Mouse (Mus musculus) hindbrain, embryonic 15.5 days (tissue): Measurements from ENCODE around the gene Krt23. TPM values are rescaled to one million over a fixed set of nuclear protein-coding genes. Genes with fewer than 3 reads are reported as not detected.

ENCODE experiments used
- ATAC-seq: fragments of 200-750 bp; cut with Nextera tagmentation; 2 replicates; pipeline ENCODE4 v1.8.0; 2017; ENCODE audit warnings: low read depth, moderate number of reproducible peaks, moderate TSS enrichment; ENCODE audit not compliant: low FRiP score
- H3K27ac ChIP-seq: fragments of 300-500 bp; sonication (generic); replicated peaks from 2 replicates; pipeline ENCODE4 v1.5.1; 2015; ENCODE audit warnings: mild to moderate bottlenecking, inconsistent platforms
- H3K27me3 ChIP-seq: fragments of 300-500 bp; sonication (generic); 2 replicates; pipeline ENCODE4 v1.6.1; 2015; ENCODE audit warnings: control low read depth, inconsistent platforms
- H3K36me3 ChIP-seq: fragments of 300-500 bp; sonication (generic); 2 replicates; pipeline ENCODE4 v1.6.1; 2015; ENCODE audit warnings: control low read depth, inconsistent platforms
- H3K4me1 ChIP-seq: fragments of 300-500 bp; sonication (generic); replicated peaks from 2 replicates; pipeline ENCODE4 v1.6.1; 2015; ENCODE audit warnings: control low read depth, inconsistent platforms
- H3K4me2 ChIP-seq: fragments of 300-500 bp; sonication (generic); 2 replicates; pipeline ENCODE4 v1.6.1; 2015; ENCODE audit warnings: moderate library complexity, mild to moderate bottlenecking, inconsistent platforms
- H3K4me3 ChIP-seq: fragments of 300-500 bp; sonication (generic); 2 replicates; pipeline ENCODE4 v1.5.1; 2015; ENCODE audit warnings: mild to moderate bottlenecking, inconsistent platforms
- H3K9ac ChIP-seq: fragments of 300-500 bp; sonication (generic); 2 replicates; pipeline ENCODE4 v1.6.1; 2015; ENCODE audit warnings: inconsistent platforms
- H3K9me3 ChIP-seq: fragments of 300-500 bp; sonication (generic); 2 replicates; pipeline ENCODE4 v1.6.1; 2016; ENCODE audit warnings: control low read depth, inconsistent platforms
- WGBS: fragments of 180-500 bp; shearing (Covaris S2); methylation state at CpG from one replicate; pipeline ENCODE4 v1.1.7; 2015; 5-methylcytosine and 5-hydroxymethylcytosine counted together
- polyA plus RNA-seq: library from polyadenylated mRNA; unstranded; fragments of >200 nt; fragmentation: Nextera tagmentation; extraction: Ambion mirVana; gene quantifications from 2 replicates; pipeline ENCODE4 v1.2.1, GENCODE M21; 2015

The Krt23 gene
- 0.20 and 0.31 TPM in 2 replicates for polyA plus RNA-seq

- 89% methylated on average over 22 of the region's 22 CpGs for WGBS
- Histone ChIP-seq H3K4me1 (no peaks in the 10 kb centered on the region), H3K36me3 (no peaks in the 10 kb centered on the region), H3K27me3 (no peaks in the 10 kb centered on the region), H3K4me3 (no peak within 1 kb of the TSS), H3K4me2 (no peak within 1 kb of the TSS), H3K27ac (no peak within 1 kb of the TSS), H3K9ac (no peak within 1 kb of the TSS), H3K9me3 (no peaks in the 10 kb centered on the region)
- ATAC-seq, result no peak
Measured at GRCm38 (mm10) chr11:99492733-99493573, at the start of gene Krt23. Gene Krt23 (minus strand): TSS chr11:99493137.

GRCm38 (mm10) chr11:99539721-99540120 is 46.8 kb upstream of the Krt23 start:
- 47% methylated on average over 9 of the region's 9 CpGs for WGBS
- Histone ChIP-seq H3K4me3 (no peak overlapping the region), H3K27me3 (no peaks in the 10 kb centered on the region), H3K36me3 (no peaks in the 10 kb centered on the region), H3K27ac (0 out of 2 replicates have a peak overlapping the region, but pooled peaks have one; percentile 53), H3K9ac (no peak overlapping the region), H3K4me1 (0 out of 2 replicates have a peak, but pooled peaks cover 8% of the 10 kb centered on the region), H3K9me3 (no peaks in the 10 kb centered on the region; the same call in 1 of the 2 replicates), H3K4me2 (peak overlapping the region; percentile 30)
- ATAC-seq, result peak; percentile 72; the same call in 1 of the 2 replicates

GRCm38 (mm10) chr11:99521288-99521860 is 28.4 kb upstream of the Krt23 start, which contains the start of gene Krt39:
Gene Krt39 (minus strand): TSS chr11:99521338.
- no peaks in the 10 kb centered on the region for H3K9me3 ChIP-seq
- H3K36me3 ChIP-seq, result no peaks in the 10 kb centered on the region
- H3K4me2 ChIP-seq, result no peak within 1 kb of the TSS
- no peaks in the 10 kb centered on the region for H3K27me3 ChIP-seq
- no peak within 1 kb of the TSS for H3K9ac ChIP-seq
- H3K27ac ChIP-seq, result no peak within 1 kb of the TSS
- 89% methylated on average over 13 of the region's 13 CpGs for WGBS
- H3K4me1 ChIP-seq, result no peaks in the 10 kb centered on the region
- ATAC-seq, result no peak
- no peak within 1 kb of the TSS for H3K4me3 ChIP-seq

- Histone ChIP-seq H3K9me3 (no peaks in the 10 kb centered on the region), H3K4me2 (no peak overlapping the region), H3K4me3 (no peak overlapping the region), H3K27ac (no peak overlapping the region), H3K4me1 (no peaks in the 10 kb centered on the region), H3K9ac (no peak overlapping the region), H3K27me3 (no peaks in the 10 kb centered on the region), H3K36me3 (no peaks in the 10 kb centered on the region)
- ATAC-seq, result no peak
- WGBS, result 89% methylated on average over 8 of the region's 8 CpGs
Measured at GRCm38 (mm10) chr11:99514098-99514497, 21.2 kb upstream of the Krt23 start.

GRCm38 (mm10) chr11:99500095-99500805 is 7.3 kb upstream of the Krt23 start:
- no peaks in the 10 kb centered on the region for H3K27me3 ChIP-seq
- H3K4me1 ChIP-seq, result no peaks in the 10 kb centered on the region
- no peaks in the 10 kb centered on the region for H3K36me3 ChIP-seq
- no peak overlapping the region for H3K4me2 ChIP-seq
- H3K9me3 ChIP-seq, result no peaks in the 10 kb centered on the region
- no peak overlapping the region for H3K9ac ChIP-seq
- WGBS, result 82% methylated on average over 9 of the region's 9 CpGs
- no peak for ATAC-seq
- no peak overlapping the region for H3K4me3 ChIP-seq
- H3K27ac ChIP-seq, result no peak overlapping the region

- no peak for ATAC-seq
- WGBS, result 91% methylated on average over 4 of the region's 4 CpGs
- Histone ChIP-seq H3K27me3 (no peaks in the 10 kb centered on the region), H3K9me3 (no peaks in the 10 kb centered on the region), H3K4me2 (no peak overlapping the region), H3K27ac (no peak overlapping the region), H3K4me3 (no peak overlapping the region), H3K4me1 (no peaks in the 10 kb centered on the region), H3K36me3 (no peaks in the 10 kb centered on the region), H3K9ac (no peak overlapping the region)
Measured at GRCm38 (mm10) chr11:99496460-99496859, 3.5 kb upstream of the Krt23 start.

GRCm38 (mm10) chr11:99494741-99495140 is 1.8 kb upstream of the Krt23 start:
- H3K27me3 ChIP-seq, result no peaks in the 10 kb centered on the region
- no peaks in the 10 kb centered on the region for H3K4me1 ChIP-seq
- no peak overlapping the region for H3K9ac ChIP-seq
- ATAC-seq, result no peak
- H3K27ac ChIP-seq, result no peak overlapping the region
- WGBS, result 92% methylated on average over 4 of the region's 4 CpGs
- H3K36me3 ChIP-seq, result no peaks in the 10 kb centered on the region
- no peaks in the 10 kb centered on the region for H3K9me3 ChIP-seq
- no peak overlapping the region for H3K4me2 ChIP-seq
- H3K4me3 ChIP-seq, result no peak overlapping the region

- Histone ChIP-seq H3K9ac (no peak overlapping the region), H3K4me3 (no peak overlapping the region), H3K4me1 (no peaks in the 10 kb centered on the region), H3K27me3 (no peaks in the 10 kb centered on the region), H3K9me3 (no peaks in the 10 kb centered on the region), H3K36me3 (no peaks in the 10 kb centered on the region), H3K27ac (no peak overlapping the region), H3K4me2 (no peak overlapping the region)
- WGBS, result 54% methylated on average over 5 of the region's 5 CpGs
- ATAC-seq, result no peak
Measured at GRCm38 (mm10) chr11:99493574-99493850, 575 bp upstream of the Krt23 start.

- no peak for ATAC-seq
- WGBS, result 92% methylated on average over 8 of the region's 8 CpGs
Measured at GRCm38 (mm10) chr11:99491040-99491439, 1.9 kb downstream of the Krt23 start.

GRCm38 (mm10) chr11:99490624-99491023 is 2.3 kb downstream of the Krt23 start:
- Histone ChIP-seq H3K4me1 (no peaks in the 10 kb centered on the region), H3K9ac (no peak overlapping the region)
- 79% methylated on average over 4 of the region's 4 CpGs for WGBS

More at GRCm38 (mm10) chr11:99491040-99491439, 1.9 kb downstream of the Krt23 start:
- H3K27me3 ChIP-seq, result no peaks in the 10 kb centered on the region
- H3K9ac ChIP-seq, result no peak overlapping the region
- no peaks in the 10 kb centered on the region for H3K4me1 ChIP-seq
- no peaks in the 10 kb centered on the region for H3K9me3 ChIP-seq
- no peak overlapping the region for H3K27ac ChIP-seq
- no peaks in the 10 kb centered on the region for H3K36me3 ChIP-seq
- H3K4me2 ChIP-seq, result no peak overlapping the region
- H3K4me3 ChIP-seq, result no peak overlapping the region

GRCm38 (mm10) chr11:99489233-99489632 is 3.7 kb downstream of the Krt23 start:
- H3K4me3 ChIP-seq, result no peak overlapping the region
- no peaks in the 10 kb centered on the region for H3K9me3 ChIP-seq
- no peaks in the 10 kb centered on the region for H3K27me3 ChIP-seq
- H3K4me1 ChIP-seq, result no peaks in the 10 kb centered on the region
- no peak overlapping the region for H3K4me2 ChIP-seq
- no peak overlapping the region for H3K9ac ChIP-seq
- no peak for ATAC-seq
- whole genome bisulfite sequencing, result 46% methylated on average over 3 of the region's 3 CpGs
- no peak overlapping the region for H3K27ac ChIP-seq
- no peaks in the 10 kb centered on the region for H3K36me3 ChIP-seq

More at GRCm38 (mm10) chr11:99490624-99491023, 2.3 kb downstream of the Krt23 start:
- Histone ChIP-seq H3K36me3 (no peaks in the 10 kb centered on the region), H3K9me3 (no peaks in the 10 kb centered on the region), H3K27ac (no peak overlapping the region), H3K4me2 (no peak overlapping the region), H3K27me3 (no peaks in the 10 kb centered on the region), H3K4me3 (no peak overlapping the region)
- no peak for ATAC-seq

GRCm38 (mm10) chr11:99474981-99475380 is 18.0 kb downstream of the Krt23 start:
- Histone ChIP-seq H3K36me3 (no peaks in the 10 kb centered on the region), H3K9me3 (no peaks in the 10 kb centered on the region), H3K9ac (no peak overlapping the region), H3K4me1 (no peaks in the 10 kb centered on the region), H3K4me2 (no peak overlapping the region), H3K27me3 (no peaks in the 10 kb centered on the region), H3K4me3 (no peak overlapping the region), H3K27ac (no peak overlapping the region)
- ATAC-seq, result no peak
- 81% methylated on average over 3 of the region's 3 CpGs for WGBS
